Mouse (Mus musculus) limb, embryonic 11.5 days (tissue): ENCODE results near the gene Gm4881. TPM values are rescaled to one million over a fixed set of nuclear protein-coding genes. Genes with fewer than 3 reads are reported as not detected.

Experiments
- ATAC-seq: fragments of 200-750 bp; cut with Nextera tagmentation; 2 replicates; pipeline ENCODE4 v1.8.0; 2017; ENCODE audit warnings: low read depth; ENCODE audit not compliant: insufficient number of reproducible peaks, low FRiP score, low TSS enrichment
- DNase-seq: peaks from one replicate; pipeline ENCODE4 v3.0.0-alpha.2; 2015; ENCODE audit warnings: low spot score
- H3K27ac ChIP-seq: fragments of 300-500 bp; sonication (generic); replicated peaks from 2 replicates; pipeline ENCODE4 v1.5.1; 2014; ENCODE audit warnings: low read depth, mild to moderate bottlenecking, low read length
- H3K27me3 ChIP-seq: fragments of 300-500 bp; sonication (generic); 2 replicates; pipeline ENCODE4 v1.6.1; 2014; ENCODE audit warnings: mild to moderate bottlenecking, low read length, mixed read lengths; ENCODE audit not compliant: control insufficient read depth, insufficient read depth
- H3K36me3 ChIP-seq: fragments of 300-500 bp; sonication (generic); 2 replicates; pipeline ENCODE4 v1.6.1; 2014; ENCODE audit warnings: mild to moderate bottlenecking, low read length, moderate library complexity, mixed read lengths; ENCODE audit not compliant: control insufficient read depth, insufficient read depth
- H3K4me1 ChIP-seq: fragments of 300-500 bp; sonication (generic); 2 replicates; pipeline ENCODE4 v1.6.1; 2014; ENCODE audit warnings: low read length, mixed read lengths; ENCODE audit not compliant: control insufficient read depth, insufficient read depth
- H3K4me2 ChIP-seq: fragments of 300-500 bp; sonication (generic); 2 replicates; pipeline ENCODE4 v1.6.1; 2014; ENCODE audit warnings: low read depth, mild to moderate bottlenecking, moderate library complexity; ENCODE audit not compliant: severe bottlenecking
- H3K4me3 ChIP-seq: fragments of 300-500 bp; sonication (generic); 2 replicates; pipeline ENCODE4 v1.5.1; 2014; ENCODE audit warnings: low read depth, low read length
- H3K9ac ChIP-seq: fragments of 300-500 bp; sonication (generic); 2 replicates; pipeline ENCODE4 v1.6.1; 2014; ENCODE audit warnings: mild to moderate bottlenecking, low read length
- H3K9me3 ChIP-seq: fragments of 300-500 bp; sonication (generic); 2 replicates; pipeline ENCODE4 v1.6.1; 2016; ENCODE audit warnings: low read length; ENCODE audit not compliant: control insufficient read depth
- WGBS: fragments of 180-500 bp; shearing (Covaris S2); extraction: QIAGEN DNeasy Blood & Tissue Kit; methylation state at CpG from one replicate; pipeline ENCODE4 v1.1.7; 2014; 5-methylcytosine and 5-hydroxymethylcytosine counted together
- microRNA-seq: library from miRNA; unstranded; fragments of <30 nt; microRNA quantifications from one replicate; pipeline ENCODE4, GENCODE M21; 2016
- polyA plus RNA-seq: library from polyadenylated mRNA; unstranded; fragments of >200 nt; fragmentation: Nextera tagmentation; extraction: Ambion mirVana; gene quantifications from 2 replicates; pipeline ENCODE4 v1.2.1, GENCODE M21; 2014

Gm4881 gene
- polyA plus RNA-seq, 1 experiment from 2014 or later = not detected

DNA sequence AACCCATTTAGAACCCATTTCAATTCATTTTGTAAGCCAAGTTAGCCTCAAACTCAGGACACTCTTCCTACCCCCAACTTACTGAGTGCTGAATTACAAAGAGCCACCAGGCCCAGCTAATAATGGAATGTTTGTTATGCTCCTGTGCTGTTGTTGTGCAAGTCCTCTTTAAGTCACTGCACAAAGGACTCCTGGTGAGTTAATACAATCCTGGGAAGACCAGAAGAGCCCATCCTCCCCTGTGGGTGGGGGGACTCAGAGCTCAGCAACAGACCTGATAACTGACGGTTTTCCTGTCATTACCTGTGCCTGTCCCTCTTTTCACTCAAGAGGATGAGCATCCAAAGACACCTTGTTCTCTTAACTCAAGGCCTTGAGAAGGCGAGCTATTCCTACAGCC, 64.7 kb downstream of the Gm4881 start:
- no peak overlapping the region for H3K4me2 ChIP-seq
- H3K27me3 ChIP-seq = no peaks in the 10 kb centered on the region
- no peaks in the 10 kb centered on the region for H3K36me3 ChIP-seq
- WGBS = 31% methylated on average over 2 of the region's 2 CpGs
- H3K9me3 ChIP-seq = no peaks in the 10 kb centered on the region
- H3K27ac ChIP-seq = no peak overlapping the region
- no peaks in the 10 kb centered on the region for H3K4me1 ChIP-seq
- no peak overlapping the region for H3K9ac ChIP-seq
- ATAC-seq (no peak), DNase-seq (no peak)
- no peak overlapping the region for H3K4me3 ChIP-seq

DNA sequence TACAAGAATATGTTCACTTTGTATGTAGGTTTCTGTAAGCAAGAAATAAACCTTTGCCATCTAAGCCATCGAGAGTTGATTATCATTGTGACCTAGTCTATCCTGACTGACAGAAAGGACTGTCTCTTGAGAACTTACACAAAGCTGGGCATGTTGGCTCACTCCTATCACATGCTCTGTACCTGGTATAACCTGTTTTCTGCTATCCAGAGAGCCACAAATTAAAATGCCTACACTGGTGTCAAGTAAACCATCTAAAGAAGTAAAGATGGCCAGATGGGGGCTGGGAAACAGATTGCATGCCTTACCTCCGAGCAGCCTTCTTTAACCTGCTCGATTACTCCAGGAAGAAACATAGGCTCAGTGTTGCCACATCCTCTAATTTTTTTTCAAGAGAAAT, 66.7 kb downstream of the Gm4881 start:
- ATAC-seq (no peak), DNase-seq (no peak)
- Histone ChIP-seq H3K4me2 (no peak overlapping the region), H3K4me3 (no peak overlapping the region), H3K27me3 (no peaks in the 10 kb centered on the region), H3K9me3 (no peaks in the 10 kb centered on the region), H3K36me3 (no peaks in the 10 kb centered on the region), H3K4me1 (no peaks in the 10 kb centered on the region), H3K9ac (no peak overlapping the region), H3K27ac (no peak overlapping the region)
- WGBS = 60% methylated on average over 3 of the region's 3 CpGs

Small RNAs within 50 kb of the gene (microRNA-seq; reads per million reads assigned to microRNA genes)
- gene Mir7046 (not detected), gene Mir7047 (not detected)

Other genes starting within 250 kb of the Gm4881 start
- gene BC049730, start 235.3 kb downstream of the Gm4881 start, polyA plus RNA-seq = not detected in 2 replicates
- not detected in 2 replicates for gene Gm4763, start 217.6 kb downstream of the Gm4881 start, polyA plus RNA-seq
- gene Cd177, start 184.2 kb downstream of the Gm4881 start, polyA plus RNA-seq = not detected in 2 replicates
- gene Ceacam10, start 167.3 kb downstream of the Gm4881 start, polyA plus RNA-seq = 0.24 TPM in 1 of 2 replicates, not detected in the other
- gene Gm9844, start 82.3 kb downstream of the Gm4881 start, polyA plus RNA-seq = 20.0 and 22.1 TPM in 2 replicates
- gene Lypd4, start 74.6 kb downstream of the Gm4881 start, polyA plus RNA-seq = not detected in 2 replicates
- 0.11 TPM in 1 of 2 replicates, not detected in the other for gene Dmrtc2, start 74.4 kb downstream of the Gm4881 start, polyA plus RNA-seq
- gene Rps19, start 60.1 kb downstream of the Gm4881 start, polyA plus RNA-seq = 2,245 and 2,332 TPM in 2 replicates
- gene Cd79a, start 47.1 kb downstream of the Gm4881 start, polyA plus RNA-seq = 0.30 and 0.56 TPM in 2 replicates
- 69.9 and 84.4 TPM in 2 replicates for gene Arhgef1, start 41.6 kb downstream of the Gm4881 start, polyA plus RNA-seq
- 78.1 and 81.4 TPM in 2 replicates for gene Rabac1, start 28.3 kb upstream of the Gm4881 start, polyA plus RNA-seq
- 0.13 and 0.23 TPM in 2 replicates for gene Atp1a3, start 61.5 kb upstream of the Gm4881 start, polyA plus RNA-seq
- gene Grik5, start 127.9 kb upstream of the Gm4881 start, polyA plus RNA-seq = 9.7 and 10.0 TPM in 2 replicates
- 28.1 and 30.1 TPM in 2 replicates for gene Zfp574, start 128.1 kb upstream of the Gm4881 start, polyA plus RNA-seq
- 3.9 and 6.2 TPM in 2 replicates for gene Pou2f2, start 235.2 kb upstream of the Gm4881 start, polyA plus RNA-seq